Mouse (Mus musculus) CH12.LX (cell line): ENCODE results near the gene Smim27. TPM values are rescaled to one million over a fixed set of nuclear protein-coding genes. Genes with fewer than 3 reads are reported as not detected.

Source experiments
- DNase-seq: peaks from one replicate; pipeline ENCODE4 v3.0.0-alpha.2; 2013; ENCODE audit errors: extremely low read depth
- H3K27ac ChIP-seq: 2 replicates; pipeline ENCODE4 v1.5.1; 2012; ENCODE audit warnings: low read depth, mild to moderate bottlenecking, control low read depth, moderate library complexity; ENCODE audit not compliant: insufficient read depth
- H3K27me3 ChIP-seq: replicated peaks from 2 replicates; pipeline ENCODE3; 2012; ENCODE audit warnings: inconsistent platforms
- H3K36me3 ChIP-seq, 2 experiments: replicated peaks in 1 of 2; 2 replicates each; pipeline versions ENCODE3 to v1.6.1; 2012; ENCODE audit warnings: inconsistent platforms in 1 of 2, low read length in 1 of 2, mild to moderate bottlenecking in 1 of 2, mixed read lengths in 1 of 2, moderate library complexity in 1 of 2; ENCODE audit not compliant: control insufficient read depth in 1 of 2, insufficient read depth in 1 of 2
- H3K4me1 ChIP-seq, 2 experiments: 2 replicates each; pipeline ENCODE4 v1.6.1; 2012; ENCODE audit warnings: inconsistent platforms in 1 of 2, moderate library complexity in 1 of 2; ENCODE audit not compliant: insufficient read depth in 2 of 2, control insufficient read depth in 1 of 2
- H3K4me2 ChIP-seq: 2 replicates; pipeline ENCODE4 v1.6.1; 2012; ENCODE audit warnings: low read depth, mild to moderate bottlenecking, control low read depth; ENCODE audit not compliant: poor library complexity, insufficient read depth, severe bottlenecking
- H3K4me3 ChIP-seq, 3 experiments: fragments of 150-350 bp in 1 of 3; sonication (generic) in 1 of 3; replicated peaks in 1 of 3; 2 replicates each; pipeline versions ENCODE3 to v1.5.1; 2011 to 2012; ENCODE audit warnings: low read depth in 2 of 3, low read length in 2 of 3, mild to moderate bottlenecking in 2 of 3, moderate library complexity in 2 of 3, control low read depth in 1 of 3, improper control_type of control experiment in 1 of 3, inconsistent platforms in 1 of 3, mixed read lengths in 1 of 3; ENCODE audit not compliant: poor library complexity in 1 of 3
- H3K79me2 ChIP-seq: replicated peaks from 2 replicates; pipeline ENCODE4 v1.6.1; 2012; ENCODE audit warnings: mild to moderate bottlenecking, moderate library complexity; ENCODE audit not compliant: control insufficient read depth, poor library complexity, insufficient read depth, severe bottlenecking; ENCODE audit errors: extremely low read depth
- H3K9ac ChIP-seq: 2 replicates; pipeline ENCODE4 v1.6.1; 2012; ENCODE audit warnings: low read depth, mild to moderate bottlenecking, control low read depth, moderate library complexity; ENCODE audit not compliant: insufficient read depth
- H3K9me3 ChIP-seq: replicated peaks from 2 replicates; pipeline ENCODE3; 2012; ENCODE audit warnings: low read length, inconsistent platforms, mixed read lengths
- BHLHE40 ChIP-seq: IDR thresholded peaks from 2 replicates; pipeline ENCODE4 v1.6.1; 2011; ENCODE audit warnings: mild to moderate bottlenecking, low read depth, low read length, improper control_type of control experiment
- CHD1 ChIP-seq: IDR thresholded peaks from 2 replicates; pipeline ENCODE4 v1.6.1; 2012; ENCODE audit warnings: low read depth, low read length, improper control_type of control experiment, inconsistent platforms
- CHD2 ChIP-seq: IDR thresholded peaks from 2 replicates; pipeline ENCODE4 v1.6.1; 2011; ENCODE audit warnings: low read length, improper control_type of control experiment
- E2F4 ChIP-seq: IDR thresholded peaks from 2 replicates; pipeline ENCODE4 v1.6.1; 2011; ENCODE audit warnings: low read depth, low read length, improper control_type of control experiment; ENCODE audit not compliant: insufficient replicate concordance
- ELF1 ChIP-seq: IDR thresholded peaks from 2 replicates; pipeline ENCODE4 v1.6.1; 2014; ENCODE audit warnings: low read depth, mild to moderate bottlenecking, inconsistent platforms, low read length, improper control_type of control experiment
- GABPA ChIP-seq: IDR thresholded peaks from 2 replicates; pipeline ENCODE4 v1.6.1; 2012; ENCODE audit warnings: low read depth, low read length, improper control_type of control experiment, inconsistent platforms; ENCODE audit not compliant: insufficient replicate concordance
- KAT2A ChIP-seq: IDR thresholded peaks from 2 replicates; pipeline ENCODE4 v1.6.1; 2012; ENCODE audit warnings: low read length, improper control_type of control experiment, inconsistent platforms; ENCODE audit not compliant: insufficient replicate concordance
- MAFK ChIP-seq: IDR thresholded peaks from 2 replicates; pipeline ENCODE4 v1.6.1; 2011; ENCODE audit warnings: low read length, improper control_type of control experiment; ENCODE audit not compliant: insufficient replicate concordance
- MAX ChIP-seq: IDR thresholded peaks from 2 replicates; pipeline ENCODE4 v1.6.1; 2011; ENCODE audit warnings: low read length, improper control_type of control experiment
- MAZ ChIP-seq: IDR thresholded peaks from 2 replicates; pipeline ENCODE4 v1.6.1; 2012; ENCODE audit warnings: low read depth, mild to moderate bottlenecking, inconsistent platforms, low read length, improper control_type of control experiment, moderate library complexity
- NELFE ChIP-seq: IDR thresholded peaks from 2 replicates; pipeline ENCODE4 v1.6.1; 2011; ENCODE audit warnings: low read depth, low read length, improper control_type of control experiment
- POLR2A ChIP-seq: IDR thresholded peaks from 2 replicates; pipeline ENCODE4 v1.6.1; 2011; ENCODE audit warnings: low read depth, mild to moderate bottlenecking, improper control_type of control experiment, low read length
- RCOR1 ChIP-seq: conservative IDR thresholded peaks from 2 replicates; pipeline ENCODE4 v1.6.1; 2012; ENCODE audit warnings: low read depth, mild to moderate bottlenecking, inconsistent platforms, low read length, improper control_type of control experiment
- TBP ChIP-seq: conservative IDR thresholded peaks from 2 replicates; pipeline ENCODE4 v1.6.1; 2011; ENCODE audit warnings: low read depth, low read length, improper control_type of control experiment
- USF1 ChIP-seq: IDR thresholded peaks from 2 replicates; pipeline ENCODE4 v1.6.1; 2014; ENCODE audit warnings: low read depth, mild to moderate bottlenecking, inconsistent platforms, low read length, improper control_type of control experiment
- USF2 ChIP-seq: conservative IDR thresholded peaks from 2 replicates; pipeline ENCODE4 v1.6.1; 2011; ENCODE audit warnings: low read depth, low read length, improper control_type of control experiment
- ZMIZ1 ChIP-seq: IDR thresholded peaks from 2 replicates; pipeline ENCODE4 v1.6.1; 2012; ENCODE audit warnings: low read depth, mild to moderate bottlenecking, inconsistent platforms, low read length, improper control_type of control experiment
- dilution Hi-C: fragments of 300-500 bp; cut with MboI; formaldehyde crosslinking; loops from 2 replicates; pipeline ENCODE4 v1.14.3; 2020; ENCODE audit warnings: low sequenced_read_pairs; ENCODE audit not compliant: extremely low pct_unique_long_range_greater_than_20kb, extremely low pct_ligation_motif_present
- in situ Hi-C: fragments of 300-500 bp; cut with MboI; formaldehyde crosslinking; loops from 3 replicates; pipeline ENCODE4 v1.14.3; 2019; ENCODE audit warnings: low sequenced_read_pairs, low pct_ligation_motif_present, low pct_unique_long_range_greater_than_20kb, mixed read lengths
- polyA plus RNA-seq: library from polyadenylated mRNA; unstranded; fragments of >175 nt; gene quantifications from 2 replicates; pipeline ENCODE4 v1.2.1, GENCODE M21; 2012; ENCODE audit warnings: low read depth; ENCODE audit not compliant: insufficient read length
- total RNA-seq, 2 experiments: library from RNA; depleted of rRNA; stranded (reverse); fragments of 300-350 nt in 1 of 2; fragments of >200 nt in 1 of 2; gene quantifications; 2 replicates each; pipeline ENCODE4 v1.2.3; 2012 to 2014

Smim27 gene
- total and polyA plus RNA-seq, 3 experiments = 1.6 to 9.7 (median 6.5) TPM

DNA sequence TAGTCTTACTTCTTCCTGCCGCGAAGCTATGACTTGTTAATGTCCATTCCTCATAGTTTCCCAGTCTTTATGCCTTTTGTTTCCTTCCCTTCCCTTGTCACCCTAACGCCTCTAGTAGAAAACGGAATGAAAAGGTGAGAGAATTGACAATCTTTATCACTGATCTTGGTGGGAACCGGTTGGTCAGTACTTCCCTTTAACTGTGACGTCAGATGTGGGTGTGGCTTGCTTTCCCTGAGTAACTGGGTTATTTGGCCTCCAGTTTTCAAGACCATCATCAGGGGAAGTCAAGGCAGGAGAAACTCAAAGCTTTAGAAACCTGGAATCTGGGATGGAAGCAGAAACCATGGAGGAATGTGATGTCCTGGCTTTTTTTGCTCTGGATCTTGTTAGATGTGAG lies 27.5 kb upstream of the Smim27 start:
- Histone ChIP-seq H3K9me3 (no peaks in the 10 kb centered on the region), H3K36me3 (no peaks in the 10 kb centered on the region), H3K4me3 (no peak overlapping the region), H3K79me2 (no peaks in the 10 kb centered on the region), H3K27me3 (no peaks in the 10 kb centered on the region), H3K4me1 (peaks cover 6 to 34% of the 10 kb centered on the region in 2 experiments; a peak in 3 of 4 replicates), H3K9ac (no peak overlapping the region), H3K27ac (no peak overlapping the region), H3K4me2 (no peak overlapping the region; the same call in 1 of the 2 replicates)
- no peak for DNase-seq
- TF ChIP-seq E2F4 = no peak
- TF ChIP-seq MAX = no peak
- no peak for TF ChIP-seq TBP
- no peak for TF ChIP-seq KAT2A
- TF ChIP-seq ELF1 = no peak
- TF ChIP-seq USF1 = no peak
- TF ChIP-seq USF2 = no peak
- no peak for TF ChIP-seq RCOR1
- no peak for TF ChIP-seq MAZ
- no peak for TF ChIP-seq NELFE
- TF ChIP-seq BHLHE40 = no peak
- TF ChIP-seq CHD1 = no peak
- TF ChIP-seq POLR2A = no peak
- TF ChIP-seq GABPA = no peak
- TF ChIP-seq CHD2 = no peak
- no peak for TF ChIP-seq ZMIZ1
- dilution Hi-C loops = no loop called here
- in situ Hi-C loops = no loop called here

DNA sequence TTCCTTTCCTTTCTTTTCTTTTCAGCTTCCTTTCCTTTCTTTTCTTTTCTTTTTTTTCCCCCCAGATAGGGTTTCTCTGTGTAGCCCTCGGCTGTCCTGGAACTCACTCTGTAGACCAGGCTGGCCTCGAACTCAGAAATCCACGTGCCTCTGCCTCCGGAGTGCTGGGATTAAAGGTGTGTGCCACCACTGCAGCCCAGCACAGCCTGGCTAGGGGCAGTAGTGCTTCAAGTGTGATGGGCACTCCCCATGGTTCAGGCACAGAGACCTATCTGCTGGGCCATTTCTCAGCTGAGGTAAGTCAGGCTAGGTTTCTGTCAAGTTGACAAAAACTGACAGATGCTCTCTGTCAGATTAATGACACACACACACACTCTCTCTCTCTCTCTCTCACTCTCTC lies 26.4 kb upstream of the Smim27 start:
- no peaks in the 10 kb centered on the region for H3K79me2 ChIP-seq
- dilution Hi-C loops = no loop called here
- H3K9me3 ChIP-seq = no peaks in the 10 kb centered on the region
- H3K4me2 ChIP-seq = no peak overlapping the region
- no peak overlapping the region for H3K27ac ChIP-seq
- H3K9ac ChIP-seq = no peak overlapping the region
- peaks cover 4 to 28% of the 10 kb centered on the region in 2 experiments; a peak in 3 of 4 replicates for H3K4me1 ChIP-seq
- no peak overlapping the region for H3K4me3 ChIP-seq
- in situ Hi-C loops = no loop called here
- TF ChIP-seq KAT2A (no peak), MAFK (0 out of 2 replicates have a peak, but pooled peaks have one; percentile 9)
- H3K27me3 ChIP-seq = no peaks in the 10 kb centered on the region
- DNase-seq = no peak
- H3K36me3 ChIP-seq = no peaks in the 10 kb centered on the region
